Mouse (Mus musculus) fat pad, adult 2 months (tissue): ENCODE data around the gene Arpp19.

Experiments
- DNase-seq: peaks from one replicate; pipeline ENCODE4 v3.0.0-alpha.2; 2011; ENCODE audit warnings: low read depth, low spot score; ENCODE audit errors: extremely low read depth

The Arpp19 gene

DNA sequence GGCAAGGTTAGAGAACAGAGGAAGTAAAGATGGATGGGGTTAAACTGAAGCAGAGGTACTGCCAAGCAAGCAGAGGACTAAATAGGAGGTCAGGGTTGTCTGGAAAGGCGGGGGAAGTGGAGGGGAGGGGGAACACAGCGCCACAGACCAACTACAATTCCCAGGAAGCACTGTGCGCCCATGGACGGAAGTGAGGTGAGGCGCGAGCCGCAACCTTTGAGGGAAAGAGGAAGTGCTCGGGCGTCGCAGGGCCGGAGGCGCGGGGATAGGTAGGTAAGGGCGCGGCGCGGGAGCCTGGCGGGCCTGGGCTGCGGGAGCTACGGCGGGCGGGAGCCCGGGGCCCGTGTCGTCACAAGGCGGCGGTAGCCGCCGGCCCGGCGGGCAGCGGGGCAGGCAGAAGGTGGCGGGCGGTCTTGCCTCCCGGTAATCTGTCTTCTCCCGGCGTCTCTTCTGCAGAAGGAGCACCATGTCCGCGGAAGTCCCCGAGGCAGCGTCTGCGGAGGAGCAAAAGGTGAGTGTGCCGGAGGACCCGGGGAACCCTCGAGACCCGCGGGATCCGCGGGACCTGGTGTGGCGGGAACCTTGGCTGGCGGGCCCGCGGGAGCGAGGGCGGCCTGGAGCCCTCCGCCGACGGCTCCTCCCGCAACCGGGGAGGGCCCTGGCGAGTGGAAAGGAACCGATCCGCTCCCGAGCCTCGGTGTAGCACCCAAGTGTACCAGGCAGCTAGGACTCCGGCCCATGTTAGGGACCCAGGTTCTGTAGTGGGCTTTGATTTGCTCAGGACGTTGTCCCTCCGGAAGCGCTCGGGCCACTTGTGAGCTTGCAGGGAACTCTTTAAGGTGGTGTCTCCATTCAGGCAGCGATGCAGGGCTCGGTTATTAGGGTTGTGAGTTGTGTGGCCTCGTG is at the start of gene Arpp19:
TSS of gene Arpp19 (plus strand) at position 164 of the 906 bp plus-strand sequence.
- no peak for DNase-seq

DNA sequence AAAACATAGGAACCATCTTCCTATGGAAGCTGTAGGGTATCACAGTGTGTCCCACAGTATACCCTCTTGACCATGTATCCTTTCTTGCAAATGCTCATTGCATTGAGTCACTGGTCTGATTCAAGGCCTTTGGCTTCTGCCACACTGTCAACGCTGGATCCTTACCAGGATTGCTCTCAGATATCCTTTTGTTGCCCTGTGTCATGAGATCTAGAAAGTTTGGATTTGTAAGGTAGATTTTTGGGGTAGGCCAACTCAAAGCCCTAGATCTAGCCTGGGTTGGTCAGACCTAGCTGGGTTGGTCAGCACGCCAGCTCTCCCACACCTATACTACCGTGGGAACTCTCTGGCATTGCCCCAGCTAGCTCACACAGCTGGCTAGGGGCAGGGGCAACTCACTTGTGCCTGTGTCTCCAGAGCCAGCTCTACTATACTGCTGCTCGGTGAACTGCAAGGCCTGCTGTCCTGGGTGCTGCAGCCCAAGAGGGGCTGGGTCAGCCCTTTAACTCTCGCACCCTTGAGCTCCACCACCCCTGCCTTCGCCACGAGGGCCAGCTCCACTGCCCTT is 48.4 kb upstream of the Arpp19 start:
- DNase-seq, result no peak

DNA sequence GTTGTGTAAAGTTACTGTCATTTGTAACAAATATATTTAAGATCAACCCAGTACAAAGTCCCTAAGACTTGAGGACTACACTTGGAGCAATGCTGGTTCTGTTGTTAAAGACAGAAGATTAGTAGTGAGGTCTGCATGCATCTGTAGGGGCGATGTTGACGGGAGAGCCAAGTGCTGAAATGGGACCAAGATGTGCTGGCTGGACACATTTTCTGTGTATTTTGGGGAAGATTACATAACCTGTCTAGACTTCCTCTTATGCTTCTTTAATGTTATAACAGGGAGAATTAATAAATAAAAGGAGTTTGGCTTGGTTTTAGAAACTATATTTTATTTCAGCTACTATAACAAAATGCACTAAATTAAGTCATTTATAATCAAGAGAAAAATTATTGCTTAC is 47.4 kb upstream of the Arpp19 start:
- no peak for DNase-seq

DNA sequence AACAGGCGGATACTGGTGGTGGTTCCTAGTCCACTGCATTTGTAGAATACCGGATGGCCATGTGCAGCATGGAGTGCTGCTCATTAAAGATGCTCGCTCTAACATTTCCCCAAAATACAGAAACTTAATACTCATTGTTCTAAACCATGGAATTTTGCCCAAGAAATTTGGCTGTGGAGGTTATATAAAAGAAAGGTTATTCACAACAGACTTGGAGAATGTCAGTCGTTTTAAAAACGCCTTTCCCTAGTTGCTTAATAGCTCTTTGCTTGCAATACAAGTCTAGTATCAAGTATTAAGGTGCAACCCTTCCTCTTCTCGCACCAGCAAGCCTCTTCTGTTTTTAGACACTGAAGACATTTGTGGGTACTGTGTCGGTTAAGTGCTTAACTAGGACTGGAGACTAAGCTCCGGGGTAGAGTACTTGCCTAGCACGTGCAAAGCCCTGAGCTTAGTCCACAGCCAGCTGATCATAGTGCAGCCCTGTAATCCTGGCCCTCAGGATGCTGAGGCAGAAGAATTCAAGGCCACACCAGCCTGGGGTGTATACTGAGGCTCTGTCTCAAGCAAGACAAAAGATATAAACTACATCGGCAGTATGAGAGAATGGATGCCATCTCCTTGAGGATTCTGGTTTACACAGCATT is 42.7 kb upstream of the Arpp19 start:
- DNase-seq, result no peak

DNA sequence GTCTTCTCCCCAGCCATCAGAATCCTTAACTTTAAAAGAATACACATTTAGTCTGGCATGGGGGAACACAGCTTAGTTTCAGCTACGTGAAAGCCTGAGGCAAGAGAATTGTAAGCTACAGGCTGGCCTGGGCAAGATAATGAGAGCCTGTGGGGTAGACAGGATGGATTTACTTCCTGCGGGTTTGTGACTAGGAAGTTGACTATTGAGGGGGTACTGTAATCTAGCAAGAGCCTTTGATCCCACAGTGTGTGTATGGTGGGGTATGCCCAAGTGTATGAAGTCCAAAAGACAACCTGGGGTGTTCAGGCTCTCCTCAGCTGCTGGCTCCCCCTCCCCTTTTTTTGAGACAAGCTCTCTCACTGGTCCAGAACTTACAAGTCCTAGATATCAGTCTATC is 41.1 kb upstream of the Arpp19 start:
- DNase-seq, result no peak

DNA sequence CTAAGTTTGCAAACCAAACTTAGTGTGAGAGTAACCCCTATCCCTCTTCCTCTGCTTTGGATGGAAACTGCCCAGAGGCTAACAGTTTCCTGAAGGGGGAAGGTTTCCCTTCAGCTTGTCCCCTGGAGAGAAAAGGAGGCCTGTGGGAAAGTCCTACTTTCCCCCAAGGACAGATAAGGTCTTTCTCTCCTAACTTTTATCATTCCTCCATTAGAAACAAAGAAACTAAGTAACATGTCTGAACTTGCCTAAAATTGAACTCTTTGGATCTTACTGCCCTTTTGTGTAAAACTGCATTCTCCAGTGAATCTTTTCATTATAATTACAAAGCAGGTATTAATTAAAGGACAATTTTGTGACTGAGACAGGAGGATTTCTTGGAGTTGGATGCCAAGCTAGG is 39.4 kb upstream of the Arpp19 start:
- DNase-seq, result no peak

DNA sequence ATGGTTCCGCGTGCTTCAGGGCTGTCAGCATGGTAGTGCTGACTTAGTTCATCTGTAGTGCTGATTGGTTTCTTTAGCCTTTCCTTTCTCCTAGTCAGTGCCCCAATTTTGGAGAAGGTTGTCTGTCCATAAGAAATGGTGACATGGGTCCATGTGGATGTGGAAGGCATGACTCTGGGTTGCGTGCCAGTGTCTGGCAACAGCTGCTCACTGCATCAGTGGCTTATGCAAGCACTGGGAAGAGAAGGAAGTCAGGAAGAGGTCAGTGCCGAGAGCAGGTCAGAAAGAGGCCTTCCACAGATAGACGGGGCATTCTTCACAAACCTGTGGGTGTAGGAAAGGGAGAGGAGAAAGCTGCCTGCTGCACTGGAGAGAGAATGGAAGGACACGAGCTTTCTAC is 36.4 kb upstream of the Arpp19 start:
- DNase-seq, result no peak

DNA sequence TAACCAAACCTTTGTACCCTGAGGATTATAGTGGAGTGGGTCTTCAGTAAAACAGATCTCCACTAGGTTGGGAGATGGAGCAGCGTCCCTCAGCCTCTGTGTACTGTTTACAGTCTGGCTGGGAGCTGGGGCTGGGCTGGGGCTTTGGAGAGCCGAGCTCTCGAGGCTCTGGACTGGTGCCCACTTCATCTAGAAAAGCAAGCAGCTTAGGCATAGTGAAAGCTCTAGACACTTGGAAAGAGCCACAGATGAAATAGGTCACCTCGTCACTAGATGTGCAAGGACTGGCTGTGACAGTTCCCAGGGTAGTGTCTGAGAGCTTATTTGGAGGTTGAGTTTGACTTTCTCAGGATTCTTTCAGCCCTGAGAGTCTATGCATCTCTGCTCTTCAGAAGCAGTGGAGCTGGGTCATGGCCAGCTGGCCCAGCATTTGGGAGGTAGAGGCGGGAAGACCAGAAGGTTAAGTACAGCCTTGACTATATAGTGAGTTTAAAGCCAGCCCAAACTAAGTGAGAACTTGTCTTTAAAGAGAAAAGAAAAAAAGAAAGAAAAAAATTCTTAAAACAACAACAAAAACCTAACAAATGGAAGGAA is 35.7 kb upstream of the Arpp19 start:
- DNase-seq, result no peak

DNA sequence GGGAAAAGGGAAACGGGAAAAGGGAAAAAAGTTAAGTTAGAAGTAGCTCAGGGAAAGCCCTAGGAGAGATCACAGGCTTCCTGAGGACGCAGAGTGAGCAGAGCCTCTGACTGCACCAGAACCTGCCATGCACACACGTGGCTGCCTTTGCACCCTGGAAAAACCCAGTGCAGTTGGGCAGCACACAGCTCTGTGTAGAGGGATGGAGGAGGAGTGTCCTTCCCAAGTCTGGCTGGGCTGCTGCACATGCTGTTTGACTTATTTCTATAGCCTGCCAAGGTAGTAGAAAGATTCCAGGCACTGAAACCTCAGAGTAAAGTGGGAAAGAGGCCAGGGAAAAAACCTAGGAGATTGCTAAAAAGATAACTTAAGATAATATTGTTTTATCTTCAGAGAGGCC is 35.2 kb upstream of the Arpp19 start:
- no peak for DNase-seq

DNA sequence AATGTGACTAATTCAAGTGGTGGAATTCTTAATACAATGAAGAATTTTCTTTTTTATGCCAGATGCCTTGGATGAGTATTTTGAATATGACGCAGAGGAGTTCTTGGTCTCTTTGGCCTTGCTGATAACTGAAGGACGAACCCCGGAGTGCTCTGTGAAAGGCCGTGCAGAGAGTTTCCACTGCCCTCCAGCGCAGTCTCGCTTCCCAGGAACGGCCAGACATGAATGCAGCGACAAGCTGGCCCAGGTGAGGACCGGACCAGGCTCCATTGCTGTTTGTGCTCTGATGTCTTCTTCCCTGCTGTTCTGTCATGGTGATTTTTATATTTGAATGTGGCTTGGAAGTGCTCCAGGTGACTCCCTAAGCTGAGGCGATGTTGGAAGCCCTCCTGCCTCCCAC is 33.2 kb upstream of the Arpp19 start:
- no peak for DNase-seq

DNA sequence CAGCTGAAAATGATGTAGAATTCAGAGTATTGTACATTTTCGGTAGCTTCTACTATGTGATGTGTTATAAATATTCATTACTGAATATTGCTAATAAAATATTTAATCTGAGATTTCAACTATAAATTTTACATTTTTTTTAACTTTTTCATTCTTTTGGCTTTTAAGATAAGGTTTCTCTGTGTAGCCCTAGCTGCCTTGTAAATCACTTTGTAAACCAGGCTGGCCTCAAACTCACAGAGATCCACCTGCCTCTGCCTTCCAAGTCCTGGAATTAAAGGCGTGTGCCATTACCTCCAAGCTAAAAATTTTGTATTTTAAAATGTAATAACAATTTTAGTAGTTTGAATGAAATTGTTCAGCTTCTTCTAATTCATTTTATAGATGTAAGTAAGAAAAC is 20.8 kb upstream of the Arpp19 start:
- no peak for DNase-seq

DNA sequence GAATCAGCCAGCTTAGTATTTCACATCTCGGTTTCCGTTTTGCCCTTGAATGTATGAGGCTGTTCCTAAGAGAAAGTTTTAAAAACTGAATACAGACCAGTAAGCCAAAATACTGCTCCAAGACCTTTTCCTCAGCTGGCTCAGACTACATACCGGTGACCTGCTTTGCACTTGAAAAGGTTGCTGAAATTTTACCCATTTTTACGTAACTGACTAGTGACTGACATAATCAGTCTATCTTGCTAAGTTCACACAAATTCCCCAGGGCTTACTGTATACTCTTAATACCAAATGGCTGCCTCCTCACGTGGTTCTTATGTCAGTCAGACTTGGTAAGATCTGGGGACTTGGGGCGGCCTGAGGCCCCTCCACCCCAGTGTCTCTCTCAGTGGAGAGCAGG is 18.2 kb upstream of the Arpp19 start:
- peak; percentile 78 for DNase-seq

DNA sequence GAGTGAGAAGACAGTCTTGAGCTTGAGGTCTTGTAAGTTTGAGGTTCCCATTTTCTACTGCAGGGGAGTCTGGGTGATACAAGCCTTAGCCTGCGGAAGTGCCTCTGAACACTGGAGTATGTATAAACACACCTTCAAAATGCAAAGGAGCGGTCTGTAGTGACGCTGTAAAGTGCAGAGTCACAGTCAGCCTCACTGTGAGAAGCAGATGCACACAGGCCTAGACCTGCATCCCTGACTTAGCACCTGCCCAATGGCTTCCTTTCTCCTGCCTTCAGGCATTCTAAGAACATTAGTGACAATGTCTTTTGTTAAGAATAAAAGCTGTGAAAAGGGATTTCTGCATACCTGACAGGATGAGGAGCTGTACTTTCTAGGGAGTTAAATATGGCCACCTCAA is 17.8 kb upstream of the Arpp19 start:
- no peak for DNase-seq

DNA sequence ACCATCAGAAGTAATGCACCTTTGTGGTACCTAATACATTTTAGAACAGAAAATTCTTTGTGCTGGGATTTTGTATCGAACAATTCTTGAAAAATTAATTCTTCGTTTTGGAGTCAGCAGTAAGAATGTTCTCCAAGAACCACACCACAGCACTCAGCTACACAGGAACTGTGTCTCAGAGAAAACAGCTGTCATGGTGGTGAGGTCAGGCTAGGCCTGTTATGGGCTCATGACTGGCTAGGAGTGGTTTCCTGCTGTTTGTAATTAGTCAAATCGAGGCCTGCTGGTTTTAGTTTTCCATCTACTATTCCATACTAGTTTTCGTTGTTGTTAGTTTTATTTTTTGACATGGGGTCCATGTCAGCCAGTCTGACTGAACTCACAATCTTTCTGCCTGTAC is 16.9 kb upstream of the Arpp19 start:
- no peak for DNase-seq

DNA sequence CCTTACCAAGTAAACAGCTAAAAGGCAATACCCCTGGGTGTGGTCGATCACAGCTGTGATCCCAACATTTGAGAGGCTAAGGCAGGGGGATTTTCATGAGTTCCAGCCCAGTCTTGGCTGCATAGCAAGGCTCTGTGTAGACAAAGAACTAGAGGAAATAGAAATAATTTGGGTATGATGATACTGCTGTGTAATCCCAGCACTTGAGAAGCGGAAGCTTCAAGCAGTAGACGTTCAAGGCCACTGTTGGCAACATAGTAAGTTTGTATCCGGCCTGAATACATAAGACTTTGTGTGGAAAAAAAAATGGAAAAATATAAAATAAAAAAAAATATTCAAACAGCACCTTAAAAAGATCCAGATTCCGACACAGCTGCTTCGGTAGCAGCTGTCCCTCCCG is 14.9 kb upstream of the Arpp19 start:
- DNase-seq, result no peak

DNA sequence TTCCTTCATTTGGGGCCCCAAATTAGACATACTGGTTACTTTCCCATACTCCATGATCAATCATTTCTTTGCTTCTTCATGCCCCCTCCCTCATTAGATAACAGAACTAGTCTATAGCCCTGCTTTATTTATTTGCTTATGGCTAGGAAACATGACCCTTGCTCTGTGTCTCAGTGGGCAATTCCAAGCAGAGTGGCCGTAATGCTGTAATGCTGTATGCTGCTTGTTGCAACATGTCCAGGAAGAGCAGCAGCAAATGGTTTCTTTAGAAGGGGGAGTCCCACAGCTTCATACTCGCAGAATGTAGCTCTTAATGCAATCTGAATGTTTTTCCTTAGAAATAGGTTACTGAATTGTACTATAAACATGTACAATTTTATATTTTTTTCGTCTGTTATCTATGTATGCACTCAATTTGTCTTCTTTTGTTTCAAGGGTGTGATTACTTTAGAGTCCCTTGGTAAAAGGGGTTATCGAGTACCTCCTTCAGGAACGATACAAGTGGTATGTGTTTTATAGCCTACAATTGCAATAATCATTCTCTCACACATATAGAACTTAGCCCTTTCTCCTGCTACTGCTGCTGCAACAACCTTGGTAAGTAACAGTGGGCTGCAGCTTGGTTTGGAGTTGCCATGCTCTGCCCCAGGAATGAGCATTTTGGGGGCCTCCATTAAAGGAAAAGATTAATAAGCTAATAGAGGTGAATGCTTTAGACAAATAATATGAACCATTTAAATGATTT is 14.1 kb upstream of the Arpp19 start:
- no peak for DNase-seq

DNA sequence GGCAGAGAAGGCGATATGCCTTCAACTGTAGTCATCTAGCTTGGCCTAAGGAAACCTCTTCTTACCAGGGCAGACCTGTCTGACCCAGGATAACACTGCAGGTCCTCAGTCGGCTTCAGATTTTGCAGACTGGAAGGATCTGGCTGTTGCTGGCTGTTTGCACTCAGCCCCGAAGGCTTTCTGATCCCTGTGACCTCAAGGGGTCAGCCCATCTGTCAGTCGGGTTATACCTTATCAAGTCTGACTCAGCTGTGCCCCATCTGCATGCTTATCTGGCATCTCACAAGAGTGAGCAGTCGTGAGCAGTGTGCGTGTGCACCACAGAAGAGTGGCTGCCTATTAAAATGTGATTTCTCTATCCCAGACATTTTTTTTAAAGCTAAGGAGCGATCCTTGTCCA is 13.3 kb upstream of the Arpp19 start:
- no peak for DNase-seq

DNA sequence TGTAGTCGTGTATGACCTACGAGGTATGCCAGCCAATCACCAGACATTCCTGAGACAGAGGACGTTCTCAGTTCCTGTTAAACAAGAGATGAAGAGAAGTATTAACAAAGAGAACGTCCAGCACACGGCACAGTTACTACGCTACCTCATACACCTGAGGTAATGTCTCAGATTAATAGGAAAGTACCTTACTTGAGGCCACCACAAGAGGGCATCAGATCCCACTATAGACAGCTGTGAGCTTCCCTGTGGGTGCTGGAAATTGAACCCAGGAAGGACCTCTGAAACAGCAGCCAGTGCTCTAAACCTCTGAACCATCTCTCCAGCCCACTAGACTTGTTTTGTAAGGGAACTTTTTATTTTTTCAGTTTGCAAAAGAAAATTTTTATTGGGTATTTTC is 11.7 kb upstream of the Arpp19 start:
- no peak for DNase-seq

DNA sequence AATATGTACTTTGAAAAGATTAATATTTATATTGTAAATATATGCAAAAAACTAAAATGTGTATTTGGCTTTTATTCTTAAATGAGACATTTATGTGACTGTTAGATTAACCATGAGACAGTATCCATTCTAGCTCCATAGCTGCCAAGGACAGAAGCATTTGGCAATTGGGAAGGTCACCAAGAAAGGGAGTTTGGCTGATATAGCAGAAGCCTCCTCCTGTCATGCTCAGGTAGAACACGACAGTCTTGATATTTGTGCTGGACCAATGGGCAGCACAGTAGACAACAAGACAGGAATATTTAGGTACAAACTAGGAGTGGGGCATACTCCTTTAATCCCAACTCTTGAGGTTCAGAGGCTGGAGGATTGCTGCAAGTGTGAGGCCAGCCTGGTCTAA is 5.0 kb upstream of the Arpp19 start:
- no peak for DNase-seq

DNA sequence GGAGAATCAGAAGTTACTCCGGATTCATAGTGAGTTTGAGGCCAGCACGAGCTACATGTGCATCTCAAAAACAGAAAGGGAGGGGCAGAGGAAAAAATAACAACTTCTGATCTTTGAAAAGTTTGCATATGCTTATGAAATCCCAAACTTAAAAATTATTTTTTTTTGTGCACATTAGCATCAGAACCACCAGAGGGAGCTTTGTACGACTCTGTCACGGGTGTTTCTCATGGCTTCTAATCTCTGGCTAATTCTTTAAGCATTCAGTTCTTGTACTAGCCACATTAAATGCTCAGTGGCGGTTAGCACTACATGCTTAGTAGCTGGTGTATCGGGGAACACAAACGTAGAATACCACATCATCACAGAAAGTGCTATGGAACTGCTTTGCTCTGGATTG is 4.3 kb upstream of the Arpp19 start:
- no peak for DNase-seq

DNA sequence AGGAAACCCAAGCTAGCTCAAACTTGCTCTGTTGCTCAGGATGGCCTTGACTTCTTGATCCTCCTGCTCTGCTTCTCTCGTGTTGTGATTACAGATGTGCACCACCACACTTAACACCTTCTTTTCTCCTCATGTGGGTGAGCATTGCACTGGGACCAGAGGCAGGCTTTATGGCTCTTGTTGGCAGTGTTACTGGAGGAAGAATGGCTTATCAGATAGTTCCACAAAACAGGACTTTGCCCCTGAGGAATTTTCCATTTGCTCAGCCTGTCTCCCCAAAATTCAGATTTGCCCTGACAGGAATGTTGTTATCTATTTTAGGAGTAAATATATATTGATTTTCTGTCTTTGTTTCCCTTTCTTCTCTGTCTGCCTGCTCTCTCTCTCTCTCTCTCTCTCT is 2.7 kb upstream of the Arpp19 start:
- DNase-seq, result no peak
